Mouse (Mus musculus) spleen, postnatal 10 days (tissue): Measurements from ENCODE around the gene Abcd3.

Experiments used
- DNase-seq, 2 experiments: peaks; one replicate each; pipeline ENCODE4 v3.0.0; 2021 to 2022; ENCODE audit warnings: low spot score in 2 of 2

The Abcd3 gene

DNA sequence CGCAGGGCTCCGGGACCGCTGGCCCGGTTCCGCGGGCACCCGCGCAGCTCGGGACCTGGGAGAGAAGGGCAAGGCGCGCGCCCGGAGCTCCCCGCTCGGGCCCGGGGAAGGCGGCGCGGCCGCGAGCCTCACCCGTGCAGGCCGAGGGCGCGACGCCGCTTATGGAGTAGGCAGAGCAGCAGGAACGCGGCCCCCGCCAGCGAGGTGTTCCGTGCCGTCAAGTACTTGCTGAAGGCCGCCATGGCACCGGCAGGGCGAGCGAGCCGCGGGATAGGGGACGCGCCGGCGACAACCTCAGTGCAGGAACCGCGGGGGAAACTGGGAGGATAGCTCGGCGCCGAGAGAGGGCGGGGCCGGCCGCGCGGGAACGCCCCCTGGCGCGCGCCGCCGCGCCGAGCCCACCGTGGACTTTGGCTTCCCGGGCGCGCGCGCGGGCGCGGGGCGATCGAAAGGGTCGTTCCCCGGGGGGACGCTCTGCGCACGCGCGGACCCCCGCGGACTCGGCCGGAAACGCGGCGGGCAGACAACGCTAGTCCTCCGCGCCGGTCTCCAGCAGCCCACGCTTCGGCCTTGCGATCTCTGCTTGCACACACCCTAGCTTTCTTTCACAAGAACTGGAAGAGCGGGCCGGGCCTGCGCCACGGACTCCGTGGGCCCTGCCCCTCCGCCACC, at the start of gene Abcd3:
Gene Abcd3 (minus strand): TSS at position 426 of the 672 bp plus-strand sequence.
- DNase-seq, result peak; percentile 76 to 80

DNA sequence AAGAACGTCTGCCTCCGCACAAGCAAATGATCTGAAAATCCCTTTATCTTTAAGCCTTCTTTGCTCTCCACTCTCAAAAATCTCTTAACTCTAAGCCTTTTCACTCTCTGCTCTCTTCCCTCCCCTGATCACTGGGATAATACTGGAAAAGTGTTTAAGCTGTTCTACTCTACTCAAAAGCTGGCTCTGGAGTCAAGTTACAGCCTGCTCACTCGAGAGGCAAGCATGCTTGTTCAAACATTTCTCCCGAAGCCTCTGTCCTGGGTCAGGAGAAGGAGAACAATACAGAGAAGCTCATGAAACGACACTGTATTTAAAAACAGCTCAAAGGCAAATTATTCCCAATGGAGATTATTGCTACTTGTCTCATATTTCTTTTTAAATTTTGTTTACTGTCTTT, 44.0 kb upstream of the Abcd3 start:
- no peak for DNase-seq

DNA sequence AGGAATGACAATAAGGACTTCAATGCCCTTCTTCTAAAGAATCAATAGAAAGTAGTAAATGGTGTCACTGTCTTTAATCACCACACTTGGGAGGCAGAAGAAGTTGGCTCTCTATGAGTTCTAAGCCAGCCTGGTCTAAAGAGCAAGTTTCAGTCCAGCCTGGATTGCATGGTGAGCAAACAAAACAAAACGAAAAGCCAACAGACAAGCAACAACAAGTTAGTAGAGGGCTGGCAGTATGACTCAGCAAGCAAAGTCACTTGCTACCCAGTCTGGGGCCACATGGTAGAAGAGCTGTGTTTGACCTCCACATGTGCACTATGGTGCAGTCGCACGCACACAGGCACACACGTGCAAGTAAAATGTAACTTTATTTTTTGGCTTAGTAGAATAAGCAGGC, 41.0 kb upstream of the Abcd3 start:
- no peak for DNase-seq

DNA sequence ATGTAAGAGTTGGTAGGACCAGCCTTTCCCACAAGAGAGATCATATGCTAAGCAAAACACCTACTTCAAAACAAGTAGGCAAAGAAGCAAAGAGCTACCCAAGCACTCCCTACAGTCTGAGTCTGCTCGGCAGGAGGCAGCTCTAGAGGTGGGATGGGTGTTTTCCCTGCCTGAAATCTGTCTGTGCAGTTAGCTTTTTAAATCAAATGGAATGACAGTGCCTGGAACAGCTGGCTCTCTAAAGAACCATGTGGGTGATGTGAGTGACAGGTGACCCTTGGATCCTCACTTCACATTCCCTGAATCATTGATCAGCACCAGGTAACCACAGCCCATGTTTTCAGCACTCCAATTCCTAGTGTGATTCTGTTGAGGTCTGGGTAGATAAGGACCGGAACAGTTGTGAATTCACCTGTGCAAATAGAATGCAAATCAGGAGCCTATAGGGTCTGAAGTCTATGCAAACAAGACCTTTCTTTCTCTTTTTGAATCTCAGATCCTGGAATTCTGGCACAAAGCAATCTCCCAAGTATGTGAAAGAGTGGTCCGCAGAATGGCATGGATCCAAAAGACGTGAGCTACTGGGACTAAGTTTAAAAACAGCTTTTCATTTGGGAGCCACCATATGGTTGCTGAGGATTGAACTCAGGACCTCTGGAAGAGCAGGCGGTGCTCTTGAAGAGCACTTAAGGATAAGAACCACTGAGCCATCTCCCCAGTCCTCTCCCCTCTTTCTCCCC, 38.8 kb upstream of the Abcd3 start:
- no peak for DNase-seq

DNA sequence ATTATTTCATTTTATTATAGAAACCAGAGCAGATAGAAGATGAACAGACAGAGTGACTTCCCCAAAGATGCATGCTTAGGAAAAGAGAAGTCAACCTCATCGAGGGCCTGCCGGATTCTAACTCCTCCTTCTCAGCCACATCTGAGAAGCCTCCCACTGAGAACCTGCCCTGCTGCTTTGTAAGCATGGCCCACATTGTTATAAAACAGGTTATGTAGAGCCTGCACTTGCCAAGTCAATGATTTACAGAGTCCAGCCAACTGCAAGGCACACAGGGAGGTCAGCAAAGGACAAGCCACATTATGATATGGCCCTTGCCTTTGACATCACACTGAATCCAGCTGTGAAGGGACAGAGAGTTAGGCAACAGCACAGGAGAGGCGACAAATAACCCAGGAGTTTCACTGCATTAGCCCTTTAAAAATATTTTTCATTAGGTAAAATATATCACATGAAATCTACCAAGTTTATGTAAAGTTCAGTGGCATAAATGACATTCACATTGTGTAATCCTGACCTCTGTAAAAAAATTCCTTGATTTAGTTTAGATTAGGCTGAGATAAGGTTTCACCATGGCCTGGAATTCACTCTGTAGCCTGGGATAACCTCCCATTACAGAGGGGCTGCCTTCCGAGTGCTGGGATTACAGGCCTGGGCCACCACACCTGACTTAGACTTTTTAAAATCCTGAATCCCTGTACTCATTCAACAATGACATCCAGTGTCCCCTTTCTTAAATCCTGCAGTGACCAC, 37.1 kb upstream of the Abcd3 start:
- DNase-seq, result no peak

DNA sequence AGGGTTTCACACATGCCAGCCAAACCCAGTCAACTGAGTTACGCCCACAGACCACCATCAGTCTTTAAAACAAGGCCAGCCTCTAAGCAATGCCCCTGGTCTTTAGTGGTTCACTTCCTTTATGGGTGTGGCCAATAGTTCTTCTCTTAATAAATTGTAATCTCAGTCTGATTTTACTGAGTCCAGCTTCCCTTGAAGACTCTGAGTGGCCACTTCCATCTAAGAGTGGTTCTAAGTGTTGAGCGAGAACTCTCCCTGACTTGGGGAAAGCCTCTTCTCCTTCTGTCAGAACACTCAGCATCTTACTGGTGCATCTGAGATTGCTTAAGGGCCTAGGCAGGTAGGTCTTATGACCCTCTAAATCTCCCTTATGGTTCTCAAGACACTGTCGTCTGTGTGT, 35.9 kb upstream of the Abcd3 start:
- DNase-seq, result no peak

DNA sequence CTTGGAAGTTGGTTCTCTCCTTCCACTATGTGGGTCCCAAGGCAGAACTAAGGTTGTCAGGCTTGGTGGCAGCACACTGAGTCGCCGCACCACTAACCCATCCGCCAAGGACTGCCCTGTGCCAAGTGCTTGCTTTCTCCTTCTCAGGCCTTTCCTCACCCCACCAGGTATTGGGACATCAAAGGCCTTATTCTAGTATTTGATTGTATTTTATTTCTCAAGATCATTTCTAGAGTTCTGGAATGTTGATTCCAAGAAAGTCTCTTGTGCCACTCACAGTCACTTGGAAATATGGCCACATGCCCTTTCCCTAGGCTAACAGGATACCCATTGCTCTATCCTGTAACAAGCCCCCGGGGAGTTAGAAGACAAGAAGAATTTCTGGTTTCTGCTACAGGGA, 35.3 kb upstream of the Abcd3 start:
- no peak for DNase-seq

DNA sequence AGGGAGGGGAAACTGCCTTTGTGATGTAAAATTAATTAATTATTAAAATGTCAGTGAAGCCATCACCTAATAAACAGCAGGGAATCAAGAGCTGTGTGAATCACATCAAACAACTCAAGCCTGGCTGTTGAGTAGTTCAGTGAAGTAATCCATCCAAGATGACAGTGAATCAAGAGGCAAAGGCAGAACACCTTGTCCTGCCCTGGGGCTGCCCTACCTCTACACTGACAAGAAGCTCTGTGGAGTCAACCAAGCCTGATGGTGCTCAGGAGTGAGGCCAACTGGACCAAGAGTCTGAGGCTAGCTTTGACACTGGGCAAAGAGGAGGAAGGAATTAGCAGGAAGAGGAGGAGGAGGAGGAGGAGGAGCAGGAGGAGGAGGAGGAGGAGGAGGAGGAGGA, 32.2 kb upstream of the Abcd3 start:
- no peak for DNase-seq

DNA sequence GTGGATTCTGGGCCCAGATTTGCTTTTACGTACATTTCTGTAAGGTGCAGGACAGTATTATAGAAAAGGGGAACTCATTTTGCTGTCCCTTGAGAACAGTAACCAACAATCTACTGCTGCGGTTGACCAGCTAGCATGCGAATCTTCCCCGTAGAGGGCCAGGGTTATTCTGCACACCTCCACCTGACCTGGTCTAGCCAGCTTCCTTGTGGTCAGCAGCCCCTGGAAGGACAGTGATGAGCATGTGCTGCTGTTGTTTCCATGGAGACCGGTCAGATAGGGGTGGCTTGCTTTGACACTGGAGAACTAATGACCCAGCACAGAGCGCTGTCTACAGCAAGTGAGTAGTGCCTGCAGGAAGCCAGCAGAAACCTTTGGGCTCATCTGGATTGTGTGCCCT, 29.6 kb upstream of the Abcd3 start:
- DNase-seq, result no peak

DNA sequence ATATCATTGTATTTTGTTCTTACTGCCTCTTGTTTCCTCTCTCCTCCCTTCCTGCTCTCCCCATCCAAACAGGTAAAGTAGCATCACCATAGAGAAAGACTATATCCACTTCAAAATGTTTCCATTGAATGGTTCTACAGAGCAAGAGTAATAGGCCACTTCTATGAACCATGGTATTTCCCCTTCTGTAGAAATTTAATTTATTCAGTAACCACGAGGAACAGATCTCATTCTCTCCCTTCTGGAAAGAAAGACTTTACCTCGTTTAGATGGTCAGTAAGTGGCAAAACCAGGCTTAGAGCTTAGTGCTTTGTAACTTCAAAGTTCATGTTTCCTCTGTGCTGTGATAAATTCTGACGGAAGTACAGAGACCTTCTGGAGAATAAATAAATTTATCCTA, 28.9 kb upstream of the Abcd3 start:
- DNase-seq, result no peak

DNA sequence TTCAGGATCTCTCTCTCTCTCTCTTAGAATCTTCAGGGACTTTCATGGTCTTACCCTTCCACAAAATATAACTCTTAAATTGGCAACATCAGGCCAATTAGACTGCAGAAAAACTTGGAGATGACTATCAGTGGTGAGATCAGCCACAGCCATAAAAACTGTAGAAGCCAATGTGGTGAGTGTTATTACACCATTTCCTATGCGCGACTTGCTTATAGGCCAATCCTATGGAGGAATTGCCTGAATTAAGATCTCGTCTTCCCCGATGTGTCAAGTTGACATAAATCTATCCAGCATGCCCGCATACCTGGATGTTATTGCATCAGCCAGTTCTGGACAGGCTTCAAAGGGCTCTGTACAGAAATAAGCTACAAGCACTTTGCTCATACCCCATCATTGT, 28.2 kb upstream of the Abcd3 start:
- no peak for DNase-seq

DNA sequence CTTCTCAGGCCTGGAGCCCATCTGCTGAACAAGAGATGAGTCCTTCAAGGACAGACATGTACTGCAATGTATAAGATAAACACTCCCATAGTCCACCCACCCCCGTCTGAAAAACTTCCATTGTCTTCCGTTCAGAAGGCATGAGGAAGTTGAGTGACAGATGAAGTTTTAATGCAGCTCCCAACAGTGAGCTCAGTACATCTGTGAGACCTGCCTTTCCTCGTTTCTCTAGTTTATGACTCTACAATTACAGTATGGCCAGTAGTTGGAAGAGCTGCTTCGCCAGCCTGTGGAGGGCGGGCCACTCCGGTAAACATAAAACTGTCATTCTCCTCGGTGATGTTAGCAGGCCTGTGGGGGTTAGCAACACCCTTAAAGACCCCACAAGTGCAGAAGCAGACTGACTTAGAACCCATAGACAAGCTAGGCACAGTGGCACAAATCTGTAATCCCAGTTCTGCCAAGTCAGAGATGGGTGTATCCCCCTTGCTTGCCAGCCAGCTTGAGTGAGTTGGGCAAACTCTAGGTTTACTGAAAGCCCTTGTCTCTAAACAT, 27.3 kb upstream of the Abcd3 start:
- no peak for DNase-seq

DNA sequence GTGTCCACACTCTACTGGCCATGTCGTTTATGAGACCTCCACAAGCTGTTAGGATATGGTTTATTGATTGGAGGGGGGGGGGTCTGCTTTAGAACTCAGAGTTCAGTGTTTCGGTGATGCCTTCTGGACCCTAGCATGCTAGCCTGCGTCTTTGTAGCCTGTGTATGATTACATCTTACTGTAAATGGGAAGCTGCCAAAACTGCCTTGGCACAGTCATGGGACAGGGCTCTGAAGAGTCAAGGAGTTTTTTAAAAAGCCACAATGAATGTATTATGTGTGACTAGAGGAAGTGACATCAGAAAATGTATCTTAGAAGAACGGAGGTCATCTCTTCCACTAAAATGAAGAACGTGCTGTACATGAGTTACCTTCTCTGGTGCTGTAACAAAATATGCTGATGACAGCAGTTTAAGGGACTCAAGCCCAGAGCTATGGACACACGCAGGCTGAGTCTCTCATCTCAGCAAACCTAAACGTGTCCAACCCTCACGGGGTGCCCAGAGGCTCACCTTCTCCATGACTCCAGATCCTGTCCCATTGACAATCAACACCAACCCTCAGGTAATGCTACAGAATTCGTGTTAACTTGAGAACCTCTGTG, 26.4 kb upstream of the Abcd3 start:
- DNase-seq, result no peak

DNA sequence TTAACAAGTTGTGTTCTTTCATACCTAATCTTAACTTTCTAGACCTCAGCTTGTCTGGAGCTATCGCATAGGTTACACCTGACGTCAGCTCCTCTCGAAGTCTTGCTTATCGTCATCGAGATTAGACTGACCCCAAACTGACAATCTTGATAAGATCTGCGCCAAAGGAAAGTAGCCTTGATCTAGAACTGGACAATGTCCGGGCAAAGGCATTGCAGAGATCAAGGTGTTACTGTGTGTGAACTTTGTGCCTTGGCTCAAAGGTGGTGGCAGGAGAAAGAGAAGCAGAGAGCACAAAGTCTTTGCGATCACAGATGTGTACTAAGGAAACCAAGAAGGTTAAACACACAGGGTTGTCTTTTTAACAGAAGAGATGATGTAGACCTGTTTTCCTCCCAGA, 25.2 kb upstream of the Abcd3 start:
- no peak for DNase-seq

DNA sequence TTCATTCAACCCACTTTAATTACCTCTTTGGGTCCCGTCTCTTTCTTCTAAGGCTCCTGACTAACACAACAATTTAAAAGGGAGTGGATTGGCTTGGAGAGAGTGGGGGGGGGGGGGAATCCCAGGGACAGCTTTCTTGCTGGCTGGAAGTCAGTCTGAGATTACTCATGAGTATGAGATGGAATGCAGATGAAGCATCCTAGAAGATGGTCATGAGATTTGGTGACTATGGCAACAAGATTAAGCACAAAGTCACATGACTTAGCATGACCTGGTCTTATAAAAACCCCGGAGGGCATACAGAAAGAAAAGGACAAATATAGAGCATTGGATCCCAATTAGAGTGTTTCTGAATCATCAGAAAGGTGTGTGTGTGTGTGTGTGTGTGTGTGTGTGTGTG, 19.6 kb upstream of the Abcd3 start:
- no peak for DNase-seq

DNA sequence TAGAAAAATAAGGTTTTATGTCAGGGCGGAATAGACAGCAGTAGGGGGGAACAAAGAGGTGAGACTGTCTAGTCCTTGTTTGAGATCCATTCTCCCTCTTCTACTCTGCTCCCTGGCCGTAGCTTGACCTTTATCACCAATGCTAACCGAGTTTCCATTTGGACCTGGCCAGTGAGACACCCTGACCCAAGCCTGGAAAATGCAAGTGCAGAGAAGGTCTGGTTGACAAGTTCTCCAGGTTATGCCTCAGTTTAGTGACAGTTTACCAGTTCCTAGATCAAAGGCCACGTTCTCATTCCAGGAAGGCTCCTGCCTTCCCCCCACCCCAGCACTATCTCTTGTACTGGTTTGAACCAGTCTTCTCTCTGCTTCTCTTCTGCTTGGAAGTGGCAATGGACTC, 19.1 kb upstream of the Abcd3 start:
- no peak for DNase-seq

DNA sequence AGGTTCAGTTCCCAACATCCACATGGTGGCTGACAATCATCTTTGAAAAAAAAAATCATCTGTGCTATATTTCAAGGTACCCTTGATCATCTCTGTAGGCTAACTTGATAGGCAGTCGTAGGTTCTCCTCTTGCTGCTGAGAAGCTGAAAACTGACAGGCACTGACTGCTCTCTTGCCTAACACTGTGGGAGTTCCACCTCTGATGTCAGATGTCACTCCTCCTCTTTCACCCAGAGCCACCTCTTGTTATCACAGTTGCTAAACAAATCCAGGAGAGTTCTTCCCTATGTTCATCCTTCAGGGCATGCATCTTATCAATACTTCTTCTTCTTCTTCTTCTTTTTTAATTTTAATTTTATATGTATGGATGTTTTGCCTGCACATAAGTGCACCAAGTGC, 10.0 kb upstream of the Abcd3 start:
- DNase-seq, result no peak

DNA sequence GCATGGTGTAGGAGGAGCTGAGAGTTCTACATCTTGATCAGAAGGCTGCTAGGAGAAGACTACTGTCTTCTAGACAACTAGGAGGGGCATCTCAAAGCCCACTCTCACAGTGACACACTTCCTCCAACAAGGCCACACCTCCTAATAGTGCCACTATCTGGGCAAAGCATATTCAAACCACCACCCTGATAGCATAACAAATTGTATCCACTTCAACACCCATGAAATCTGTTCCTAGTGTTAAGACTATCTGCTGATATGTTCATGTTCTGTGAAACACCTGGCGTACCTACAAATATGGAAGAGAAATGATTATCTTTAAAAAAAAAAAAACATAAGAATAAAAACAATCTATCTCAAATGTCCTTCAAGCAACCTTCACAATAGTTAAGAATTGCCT, 9.2 kb upstream of the Abcd3 start:
- no peak for DNase-seq

DNA sequence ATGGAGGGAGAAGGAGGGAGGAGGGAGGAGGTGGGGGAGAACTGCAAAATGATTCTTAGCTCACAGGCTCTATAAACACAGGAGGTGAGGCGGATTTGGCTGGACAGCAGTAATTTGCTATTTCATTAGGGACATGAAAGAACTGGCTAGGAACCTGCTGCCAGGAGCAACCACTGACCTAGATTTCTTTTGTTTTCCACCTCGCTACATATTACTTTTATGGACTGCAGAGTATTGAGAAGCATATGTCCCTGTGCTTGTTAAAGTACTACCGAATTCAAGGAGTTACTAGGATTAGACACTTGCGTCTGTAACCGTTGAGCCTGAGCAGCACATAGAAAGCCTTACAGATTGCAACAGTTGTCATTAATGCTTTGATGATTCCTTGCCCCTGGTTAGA, 7.5 kb upstream of the Abcd3 start:
- no peak for DNase-seq

DNA sequence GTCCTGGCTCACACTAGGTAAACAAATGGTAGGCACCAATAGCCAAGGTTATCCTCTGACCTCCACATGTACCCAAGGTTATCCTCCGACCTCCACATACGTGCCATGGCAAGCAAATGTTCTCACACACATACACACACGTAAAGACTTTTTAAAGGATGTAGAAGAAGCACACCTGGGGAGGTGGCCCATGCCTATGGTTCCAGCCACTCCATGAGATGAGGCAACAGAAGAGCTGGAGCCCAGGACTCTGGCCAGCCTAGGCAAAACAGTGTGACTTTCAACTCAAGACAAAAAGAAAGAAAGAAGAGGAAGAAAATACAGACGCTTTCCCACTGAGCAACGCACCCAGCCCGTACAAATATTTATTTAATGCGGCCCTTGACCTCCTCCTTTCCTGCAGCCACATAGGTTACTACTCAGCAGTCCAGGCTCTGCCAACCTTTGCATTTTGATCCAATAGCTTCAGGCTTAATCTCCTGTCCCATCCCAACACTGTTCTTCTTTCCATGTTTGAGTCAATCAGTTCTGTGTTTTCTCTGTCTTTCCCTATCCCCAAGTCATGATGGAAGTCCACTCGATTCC, 6.5 kb upstream of the Abcd3 start:
- DNase-seq, result no peak

DNA sequence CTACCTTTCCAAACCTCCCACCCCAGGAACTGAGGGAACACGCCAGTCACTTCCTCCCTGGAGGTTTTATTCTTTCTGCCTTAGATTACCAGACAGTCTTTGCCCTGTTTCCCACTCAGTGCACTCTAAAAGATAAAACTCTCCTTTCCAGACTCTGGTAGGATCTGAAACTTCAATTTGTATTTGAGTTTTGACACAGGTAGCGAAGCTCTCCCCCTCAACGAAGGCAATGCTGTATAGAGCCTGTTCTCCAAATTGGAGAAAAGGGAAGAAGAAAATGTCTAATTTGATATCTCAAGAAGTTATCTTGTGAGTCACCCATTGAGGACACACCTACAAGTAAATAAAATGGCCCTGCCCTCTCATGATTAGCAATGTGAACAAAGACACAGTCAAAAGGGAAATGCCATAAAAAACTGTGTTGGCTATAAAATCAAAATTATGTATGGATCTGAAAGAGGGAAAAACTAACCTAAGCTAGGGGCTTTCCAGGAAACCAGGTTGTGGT, 4.6 kb upstream of the Abcd3 start:
- DNase-seq, result no peak
